20 mouse cellular contexts compared by ENCODE assay signal in the genomic region with DNA sequence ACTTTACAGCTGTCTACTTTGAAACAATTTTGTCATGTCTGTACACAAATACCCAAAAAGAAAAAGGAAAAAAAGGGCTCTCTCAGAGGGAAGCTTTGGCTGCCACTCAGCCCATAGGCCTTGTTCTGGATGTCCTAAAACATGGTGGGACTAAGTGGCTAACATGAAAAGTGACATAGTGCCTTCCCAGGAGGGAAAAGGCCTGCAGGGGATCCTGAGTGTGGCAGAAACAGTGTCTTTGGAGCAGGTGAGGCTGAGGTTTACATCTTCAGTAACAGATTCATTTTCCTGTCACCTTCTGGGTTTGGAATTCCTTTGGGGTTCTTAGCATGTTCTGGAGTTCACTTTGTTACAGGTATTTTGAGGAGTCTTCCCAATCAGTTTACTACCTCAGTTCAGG. TPM values are rescaled to one million over a fixed set of nuclear protein-coding genes. Genes with fewer than 3 reads are reported as not detected.
DNase-seq lines count a peak whose midpoint lies in the region; ATAC-seq and TF ChIP-seq lines count a peak whose summit lies in the region.
"Had no signal": no experiment of that assay in that cellular context is flagged by ENCODE, and none has a peak within 500 bp of the region (broad histone marks: within the 10 kb centered on the region; RNA-seq: fewer than 3 reads in every experiment).

No protein-coding gene starts in this region.

- no peak for ATAC-seq in intestine, embryonic 14.5 days (replicated peaks; ENCODE audit: low FRiP score, low TSS enrichment, low read depth)
- ATAC-seq in intestine, postnatal 0 days = no peak
- ATAC-seq in embryonic facial prominence, embryonic 12.5 days (ENCODE audit: insufficient number of reproducible peaks, insufficient read depth, low FRiP score, low TSS enrichment) = no peak
- ATAC-seq in heart, embryonic 16.5 days (replicated peaks; ENCODE audit: extremely low read depth, insufficient read depth, low FRiP score) = no peak
- ATAC-seq in limb, embryonic 14.5 days (ENCODE audit: low FRiP score, low read depth) = no peak
- no peak for ATAC-seq in liver, postnatal 0 days
- ATAC-seq: CD4-positive, CD25-positive, alpha-beta regulatory T cell, adult 4 months had no signal

- no peak overlapping the region for H3K27ac ChIP-seq in intestine, embryonic 14.5 days (ENCODE audit: low read depth)
- no peak overlapping the region for H3K27ac ChIP-seq in intestine, postnatal 0 days (ENCODE audit: low read depth, low read length)
- H3K27ac ChIP-seq in embryonic facial prominence, embryonic 12.5 days = no peak overlapping the region
- peak overlapping the region; percentile 67 for H3K27ac ChIP-seq in heart, embryonic 16.5 days (ENCODE audit: low read length)
- H3K27ac ChIP-seq in limb, embryonic 14.5 days (replicated peaks; ENCODE audit: low read depth, low read length) = no peak overlapping the region
- no peak overlapping the region for H3K27ac ChIP-seq in liver, postnatal 0 days (ENCODE audit: low read depth)
- H3K27ac ChIP-seq: forebrain, embryonic 10.5 days; hindbrain, embryonic 15.5 days; left cerebral cortex, adult 2 months; lung, embryonic 15.5 days had no signal

- H3K27me3 ChIP-seq in intestine, embryonic 14.5 days (replicated peaks; ENCODE audit: control insufficient read depth, insufficient read depth, low read length) = peaks cover 55% of the 10 kb centered on the region
- H3K27me3 ChIP-seq in intestine, postnatal 0 days (replicated peaks; ENCODE audit: control insufficient read depth, insufficient read depth, low read length) = peaks cover 78% of the 10 kb centered on the region
- H3K27me3 ChIP-seq in embryonic facial prominence, embryonic 12.5 days = peaks cover 75% of the 10 kb centered on the region
- no peaks in the 10 kb centered on the region for H3K27me3 ChIP-seq in heart, embryonic 16.5 days (ENCODE audit: control insufficient read depth, insufficient read depth, low read length)
- peaks cover 8% of the 10 kb centered on the region; the same call in 1 of the 2 replicates for H3K27me3 ChIP-seq in limb, embryonic 14.5 days (ENCODE audit: control insufficient read depth, insufficient read depth, low read length)
- peaks cover 80% of the 10 kb centered on the region for H3K27me3 ChIP-seq in liver, postnatal 0 days (ENCODE audit: insufficient read depth, low read length)

- no peaks in the 10 kb centered on the region for H3K36me3 ChIP-seq in intestine, embryonic 14.5 days (ENCODE audit: control insufficient read depth, insufficient read depth, low read length)
- no peaks in the 10 kb centered on the region for H3K36me3 ChIP-seq in intestine, postnatal 0 days (ENCODE audit: control insufficient read depth, insufficient read depth)
- no peaks in the 10 kb centered on the region for H3K36me3 ChIP-seq in embryonic facial prominence, embryonic 12.5 days
- no peaks in the 10 kb centered on the region for H3K36me3 ChIP-seq in heart, embryonic 16.5 days (ENCODE audit: control insufficient read depth, insufficient read depth)
- H3K36me3 ChIP-seq in limb, embryonic 14.5 days (ENCODE audit: control insufficient read depth, insufficient read depth, low read length) = no peaks in the 10 kb centered on the region
- no peaks in the 10 kb centered on the region for H3K36me3 ChIP-seq in liver, postnatal 0 days (replicated peaks; ENCODE audit: insufficient read depth, low read length)
- H3K36me3 ChIP-seq: forebrain, embryonic 10.5 days; hindbrain, embryonic 15.5 days; lung, embryonic 15.5 days; stomach, embryonic 15.5 days had no signal

- peak overlapping the region; percentile 95; the same call in 1 of the 2 replicates for H3K9ac ChIP-seq in intestine, embryonic 14.5 days (ENCODE audit: low read length)
- no peak overlapping the region for H3K9ac ChIP-seq in intestine, postnatal 0 days (ENCODE audit: low read depth, low read length)
- H3K9ac ChIP-seq in embryonic facial prominence, embryonic 12.5 days = no peak overlapping the region
- peak overlapping the region; percentile 83 for H3K9ac ChIP-seq in heart, embryonic 16.5 days (ENCODE audit: low read length)
- no peak overlapping the region for H3K9ac ChIP-seq in limb, embryonic 14.5 days (ENCODE audit: low read depth, low read length, severe bottlenecking)
- H3K9ac ChIP-seq in liver, postnatal 0 days (replicated peaks) = no peak overlapping the region
- H3K9ac ChIP-seq: hindbrain, embryonic 15.5 days; lung, embryonic 15.5 days; stomach, embryonic 15.5 days had no signal

- TF ChIP-seq EP300 in liver, postnatal 0 days (IDR thresholded peaks at IDR 0.05; ENCODE audit: low read depth) = no peak

- H3K4me3 ChIP-seq in intestine, embryonic 14.5 days (ENCODE audit: low read depth, low read length) = peak overlapping the region; percentile 81; the same call in 1 of the 2 replicates
- no peak overlapping the region for H3K4me3 ChIP-seq in intestine, postnatal 0 days (ENCODE audit: low read depth, low read length)
- H3K4me3 ChIP-seq in embryonic facial prominence, embryonic 12.5 days = no peak overlapping the region
- H3K4me3 ChIP-seq in heart, embryonic 16.5 days (ENCODE audit: low read length) = peak overlapping the region; percentile 32
- no peak overlapping the region for H3K4me3 ChIP-seq in limb, embryonic 14.5 days (replicated peaks; ENCODE audit: low read length)
- H3K4me3 ChIP-seq in liver, postnatal 0 days (ENCODE audit: low read depth, low read length) = no peak overlapping the region
- H3K4me3 ChIP-seq: forebrain, embryonic 10.5 days; hindbrain, embryonic 15.5 days; left cerebral cortex, adult 2 months; lung, embryonic 15.5 days had no signal

- peak; percentile 50 for DNase-seq in intestine, embryonic 14.5 days (ENCODE audit: low spot score)
- DNase-seq in limb, embryonic 14.5 days (ENCODE audit: low spot score) = no peak
- no peak for DNase-seq in liver, postnatal 0 days
- DNase-seq in cerebellum, adult 11-12 months = no peak
- DNase-seq: adrenal gland, adult 8-10 months; cerebellum, adult 2 months; gastrocnemius, postnatal 36 days; kidney, adult 9 months; right cerebral cortex, adult 18-20 months; thymus, postnatal 14 days had no signal

- peak overlapping the region; percentile 67 for H3K4me2 ChIP-seq in intestine, embryonic 14.5 days (ENCODE audit: low read length)
- H3K4me2 ChIP-seq in intestine, postnatal 0 days (replicated peaks; ENCODE audit: low read depth) = no peak overlapping the region
- peak overlapping the region; percentile 12; the same call in 1 of the 2 replicates for H3K4me2 ChIP-seq in embryonic facial prominence, embryonic 12.5 days (replicated peaks)
- peak overlapping the region; percentile 72 for H3K4me2 ChIP-seq in heart, embryonic 16.5 days (ENCODE audit: low read depth, low read length)
- H3K4me2 ChIP-seq in limb, embryonic 14.5 days (replicated peaks; ENCODE audit: low read depth, low read length, severe bottlenecking) = peak overlapping the region; percentile 72; the same call in 1 of the 2 replicates
- no peak overlapping the region for H3K4me2 ChIP-seq in liver, postnatal 0 days (ENCODE audit: low read depth, low read length)
- H3K4me2 ChIP-seq: hindbrain, embryonic 15.5 days; lung, embryonic 15.5 days had no signal

- no peak for TF ChIP-seq CTCF in intestine, postnatal 0 days (IDR thresholded peaks at IDR 0.05; ENCODE audit: low read depth)
- no peak for TF ChIP-seq CTCF in liver, postnatal 0 days (IDR thresholded peaks at IDR 0.05; ENCODE audit: low read depth)

- no peak for TF ChIP-seq POLR2A in limb, embryonic 14.5 days (IDR thresholded peaks at IDR 0.05; ENCODE audit: borderline replicate concordance, extremely low read depth, insufficient read depth, insufficient read length)

- H3K4me1 ChIP-seq in intestine, embryonic 14.5 days (replicated peaks; ENCODE audit: control insufficient read depth, insufficient read depth, low read length) = peaks cover 7% of the 10 kb centered on the region; the same call in 1 of the 2 replicates
- no peaks in the 10 kb centered on the region for H3K4me1 ChIP-seq in intestine, postnatal 0 days (replicated peaks; ENCODE audit: control insufficient read depth, insufficient read depth, low read length)
- H3K4me1 ChIP-seq in embryonic facial prominence, embryonic 12.5 days = peaks cover 7% of the 10 kb centered on the region; the same call in 1 of the 2 replicates
- H3K4me1 ChIP-seq in heart, embryonic 16.5 days (ENCODE audit: control insufficient read depth, insufficient read depth, low read length) = peaks cover 15% of the 10 kb centered on the region
- peaks cover 17% of the 10 kb centered on the region for H3K4me1 ChIP-seq in limb, embryonic 14.5 days (ENCODE audit: control insufficient read depth, insufficient read depth, low read length)
- peaks cover 3% of the 10 kb centered on the region; the same call in 1 of the 2 replicates for H3K4me1 ChIP-seq in liver, postnatal 0 days (ENCODE audit: insufficient read depth)

- H3K9me3 ChIP-seq in intestine, embryonic 14.5 days (ENCODE audit: control insufficient read depth, low read length) = no peaks in the 10 kb centered on the region
- no peaks in the 10 kb centered on the region for H3K9me3 ChIP-seq in intestine, postnatal 0 days (ENCODE audit: control insufficient read depth)
- no peaks in the 10 kb centered on the region for H3K9me3 ChIP-seq in embryonic facial prominence, embryonic 12.5 days
- no peaks in the 10 kb centered on the region for H3K9me3 ChIP-seq in heart, embryonic 16.5 days (replicated peaks; ENCODE audit: control insufficient read depth, low read length)
- no peaks in the 10 kb centered on the region for H3K9me3 ChIP-seq in limb, embryonic 14.5 days (ENCODE audit: control insufficient read depth, low read length)
- no peaks in the 10 kb centered on the region for H3K9me3 ChIP-seq in liver, postnatal 0 days (ENCODE audit: low read length)
- H3K9me3 ChIP-seq: forebrain, embryonic 10.5 days; hindbrain, embryonic 15.5 days; lung, embryonic 15.5 days; stomach, embryonic 15.5 days had no signal

RNA-seq across cellular contexts. Expression of a gene that starts 3.7 kb away (rescaled TPM):
- 13.1 and 15.9 TPM in 2 replicates for polyA plus RNA-seq in intestine, embryonic 14.5 days (2014; fragmentation: Nextera tagmentation; extraction: Ambion mirVana)
- 3.5 and 3.9 TPM in 2 replicates for polyA plus RNA-seq in intestine, postnatal 0 days (2015; fragmentation: Nextera tagmentation; extraction: Ambion mirVana)
- polyA plus RNA-seq in embryonic facial prominence, embryonic 12.5 days (2016; fragmentation: Nextera tagmentation; extraction: Ambion mirVana) = 5.8 and 6.3 TPM in 2 replicates
- polyA plus RNA-seq in heart, embryonic 16.5 days (2015; fragmentation: Nextera tagmentation; extraction: Ambion mirVana) = 9.0 and 9.3 TPM in 2 replicates
- 33.4 and 36.2 TPM in 2 replicates for polyA plus RNA-seq in limb, embryonic 14.5 days (2012; rRNA removed)
- polyA plus RNA-seq in limb, embryonic 14.5 days (2014; fragmentation: Nextera tagmentation; extraction: Ambion mirVana) = 9.8 and 13.5 TPM in 2 replicates
- 0.69 and 0.70 TPM in 2 replicates for polyA plus RNA-seq in liver, postnatal 0 days (2015; fragmentation: Nextera tagmentation; extraction: Ambion mirVana)
- polyA plus RNA-seq: CD4-positive, CD25-positive, alpha-beta regulatory T cell, adult 4 months; cerebellum, adult 2 months; cortical plate, adult 2 months; forebrain, embryonic 10.5 days; hindbrain, embryonic 15.5 days had no signal

Comparison
In these comparisons a context has a peak if more than half of its experiments do, and no peak if none do; other contexts are left out.
1. H3K4me2 ChIP-seq: peak in intestine, embryonic 14.5 days (single experiment), embryonic facial prominence, embryonic 12.5 days (single experiment), heart, embryonic 16.5 days (single experiment) and limb, embryonic 14.5 days (single experiment); none in intestine, postnatal 0 days (single experiment) and liver, postnatal 0 days (single experiment).
2. H3K4me3 ChIP-seq: peak in intestine, embryonic 14.5 days (single experiment) and heart, embryonic 16.5 days (single experiment); none in intestine, postnatal 0 days (single experiment), embryonic facial prominence, embryonic 12.5 days (single experiment), limb, embryonic 14.5 days (single experiment) and liver, postnatal 0 days (single experiment).
3. H3K9ac ChIP-seq: peak in intestine, embryonic 14.5 days (single experiment) and heart, embryonic 16.5 days (single experiment); none in intestine, postnatal 0 days (single experiment), embryonic facial prominence, embryonic 12.5 days (single experiment), limb, embryonic 14.5 days (single experiment) and liver, postnatal 0 days (single experiment).